Mouse (Mus musculus) lung, embryonic 16.5 days (tissue): ENCODE data around the gene Luzp1. TPM values are rescaled to one million over a fixed set of nuclear protein-coding genes. Genes with fewer than 3 reads are reported as not detected.

Source experiments
- ATAC-seq: fragments of 200-750 bp; cut with Nextera tagmentation; 2 replicates; pipeline ENCODE4 v1.8.0; 2017; ENCODE audit warnings: low read depth, mild to moderate bottlenecking, moderate library complexity
- H3K27ac ChIP-seq: fragments of 300-500 bp; sonication (generic); 2 replicates; pipeline ENCODE4 v1.5.1; 2014; ENCODE audit warnings: mild to moderate bottlenecking, control low read depth, low read length
- H3K27me3 ChIP-seq: fragments of 300-500 bp; sonication (generic); 2 replicates; pipeline ENCODE4 v1.6.1; 2014; ENCODE audit warnings: low read depth, low read length, mixed read lengths; ENCODE audit not compliant: control insufficient read depth, insufficient read depth
- H3K36me3 ChIP-seq: fragments of 300-500 bp; sonication (generic); 2 replicates; pipeline ENCODE4 v1.6.1; 2014; ENCODE audit warnings: low read length; ENCODE audit not compliant: control insufficient read depth, insufficient read depth
- H3K4me1 ChIP-seq: fragments of 300-500 bp; sonication (generic); replicated peaks from 2 replicates; pipeline ENCODE4 v1.6.1; 2014; ENCODE audit warnings: low read length, mixed read lengths; ENCODE audit not compliant: control insufficient read depth, insufficient read depth
- H3K4me2 ChIP-seq: fragments of 300-500 bp; sonication (generic); 2 replicates; pipeline ENCODE4 v1.6.1; 2014; ENCODE audit warnings: low read depth, low read length, control low read depth
- H3K4me3 ChIP-seq: fragments of 300-500 bp; sonication (generic); 2 replicates; pipeline ENCODE4 v1.5.1; 2014; ENCODE audit warnings: mild to moderate bottlenecking, low read length, control low read depth
- H3K9ac ChIP-seq: fragments of 300-500 bp; sonication (generic); 2 replicates; pipeline ENCODE4 v1.6.1; 2014; ENCODE audit warnings: low read length, control low read depth
- H3K9me3 ChIP-seq: fragments of 300-500 bp; sonication (generic); 2 replicates; pipeline ENCODE4 v1.6.1; 2016; ENCODE audit warnings: low read length; ENCODE audit not compliant: control insufficient read depth
- WGBS: fragments of 180-500 bp; shearing (Covaris S2); extraction: QIAGEN DNeasy Blood & Tissue Kit; methylation state at CpG from one replicate; pipeline ENCODE4 v1.1.7; 2014; 5-methylcytosine and 5-hydroxymethylcytosine counted together
- polyA plus RNA-seq: library from polyadenylated mRNA; unstranded; fragments of >200 nt; fragmentation: Nextera tagmentation; extraction: Ambion mirVana; gene quantifications from 2 replicates; pipeline ENCODE4 v1.2.1, GENCODE M21; 2015

The Luzp1 gene
- polyA plus RNA-seq, 1 experiment from 2014 or later = 115 TPM

- Histone ChIP-seq H3K4me2 (no peak overlapping the region), H3K4me3 (no peak overlapping the region), H3K27ac (no peak overlapping the region), H3K27me3 (no peaks in the 10 kb centered on the region), H3K36me3 (no peaks in the 10 kb centered on the region), H3K4me1 (peaks cover 9% of the 10 kb centered on the region; the same call in 1 of the 2 replicates), H3K9me3 (no peaks in the 10 kb centered on the region), H3K9ac (no peak overlapping the region)
- WGBS = 79% methylated on average over 2 of the region's 2 CpGs
- ATAC-seq = no peak
These were observed 48.6 kb downstream of the Luzp1 start for GRCm38 (mm10) chr4:136518141-136518540.

- H3K4me2 ChIP-seq = no peak overlapping the region
- H3K27ac ChIP-seq = no peak overlapping the region
- no peaks in the 10 kb centered on the region for H3K36me3 ChIP-seq
- no peak overlapping the region for H3K4me3 ChIP-seq
- H3K9ac ChIP-seq = no peak overlapping the region
- peaks cover 5% of the 10 kb centered on the region; the same call in 1 of the 2 replicates for H3K4me1 ChIP-seq
- ATAC-seq = no peak
- H3K27me3 ChIP-seq = no peaks in the 10 kb centered on the region
- no peaks in the 10 kb centered on the region for H3K9me3 ChIP-seq
- 86% methylated on average over 2 of the region's 2 CpGs for WGBS
These were observed 49.0 kb downstream of the Luzp1 start for GRCm38 (mm10) chr4:136518576-136518975.

DNA sequence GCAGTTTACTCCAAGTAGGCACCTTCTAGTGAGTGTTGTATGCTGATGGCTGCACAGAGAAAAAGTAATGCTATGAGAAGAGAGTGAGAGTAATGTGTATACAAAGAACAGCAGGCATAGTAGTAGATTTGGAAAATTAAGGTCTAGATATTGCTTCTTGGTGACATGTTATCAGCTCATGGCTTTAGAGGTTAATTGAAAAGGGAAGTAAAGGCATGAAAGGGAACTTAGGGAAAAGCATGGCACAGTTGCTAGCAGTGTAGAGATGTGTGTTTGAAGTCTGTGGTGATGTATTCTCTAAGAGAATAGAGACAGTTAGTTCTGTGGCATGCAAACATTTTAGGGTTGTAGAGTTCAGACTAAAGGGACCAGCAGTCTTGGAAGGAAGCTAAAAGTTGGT, 50.3 kb downstream of the Luzp1 start:
- Histone ChIP-seq H3K4me3 (no peak overlapping the region), H3K9ac (no peak overlapping the region), H3K36me3 (no peaks in the 10 kb centered on the region), H3K4me2 (no peak overlapping the region), H3K27me3 (no peaks in the 10 kb centered on the region), H3K9me3 (no peaks in the 10 kb centered on the region), H3K27ac (no peak overlapping the region), H3K4me1 (0 out of 2 replicates have a peak, but pooled peaks cover 5% of the 10 kb centered on the region)
- no peak for ATAC-seq

DNA sequence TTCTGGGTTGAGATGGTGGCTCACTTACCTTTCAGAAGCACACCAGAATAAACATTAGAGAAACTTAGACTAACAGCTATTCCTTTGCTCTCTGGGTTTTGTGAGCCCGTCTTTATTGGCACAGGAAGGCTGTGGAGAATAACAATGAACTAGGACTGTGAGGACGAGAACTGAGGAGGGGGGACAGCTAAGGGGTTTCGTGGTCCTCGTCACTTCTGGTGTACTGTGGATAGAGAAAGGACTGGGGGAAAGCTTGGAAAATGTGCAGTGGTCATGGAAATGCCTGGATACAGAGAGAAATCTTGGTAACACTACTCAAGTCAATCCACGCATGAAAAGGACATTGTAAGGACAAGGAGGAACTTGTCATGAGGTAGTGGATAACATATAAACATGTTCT, 52.3 kb downstream of the Luzp1 start:
- Histone ChIP-seq H3K4me2 (no peak overlapping the region), H3K9ac (no peak overlapping the region), H3K4me3 (no peak overlapping the region), H3K36me3 (no peaks in the 10 kb centered on the region), H3K4me1 (no peaks in the 10 kb centered on the region), H3K27ac (0 out of 2 replicates have a peak overlapping the region, but pooled peaks have one; percentile 1), H3K9me3 (no peaks in the 10 kb centered on the region), H3K27me3 (no peaks in the 10 kb centered on the region)
- whole genome bisulfite sequencing = 64% methylated on average over 5 of the region's 5 CpGs
- no peak for ATAC-seq

DNA sequence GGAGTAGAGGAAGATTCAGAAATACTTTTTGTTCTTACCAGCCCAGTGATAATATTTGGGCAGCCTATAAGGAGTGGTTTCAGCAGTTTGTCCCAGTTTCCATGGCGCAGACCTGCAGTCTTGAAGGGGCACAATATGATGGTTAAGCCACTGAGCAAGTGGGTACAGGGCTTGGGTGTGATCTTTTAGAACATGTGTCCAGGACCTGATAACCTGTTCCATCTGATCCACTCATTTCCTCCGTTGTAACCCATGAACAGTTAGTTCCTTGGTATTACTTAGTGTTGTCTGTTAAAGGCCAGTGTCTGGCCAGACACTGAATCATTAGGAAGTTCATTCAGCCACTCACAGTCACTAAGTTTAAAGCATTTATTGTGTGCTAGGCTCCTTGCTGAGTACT, 54.7 kb downstream of the Luzp1 start:
- no peak overlapping the region for H3K9ac ChIP-seq
- ATAC-seq = no peak
- no peak overlapping the region for H3K4me3 ChIP-seq
- H3K4me2 ChIP-seq = no peak overlapping the region
- H3K36me3 ChIP-seq = no peaks in the 10 kb centered on the region
- H3K4me1 ChIP-seq = no peaks in the 10 kb centered on the region
- no peak overlapping the region for H3K27ac ChIP-seq
- no peaks in the 10 kb centered on the region for H3K27me3 ChIP-seq
- H3K9me3 ChIP-seq = no peaks in the 10 kb centered on the region; the same call in 1 of the 2 replicates
- WGBS = 79% methylated on average over 2 of the region's 2 CpGs

- H3K27me3 ChIP-seq = no peaks in the 10 kb centered on the region
- no peak overlapping the region for H3K4me2 ChIP-seq
- WGBS = 15% methylated on average over 4 of the region's 4 CpGs
- no peaks in the 10 kb centered on the region for H3K4me1 ChIP-seq
- ATAC-seq = peak; percentile 75
- no peaks in the 10 kb centered on the region for H3K36me3 ChIP-seq
- no peak overlapping the region for H3K9ac ChIP-seq
- no peak overlapping the region for H3K27ac ChIP-seq
- no peak overlapping the region for H3K4me3 ChIP-seq
- H3K9me3 ChIP-seq = no peaks in the 10 kb centered on the region; the same call in 1 of the 2 replicates
These were observed 56.9 kb downstream of the Luzp1 start for GRCm38 (mm10) chr4:136526412-136526811.

GRCm38 (mm10) chr4:136545151-136545550, 75.6 kb downstream of the Luzp1 start:
- H3K27me3 ChIP-seq = no peaks in the 10 kb centered on the region
- H3K9me3 ChIP-seq = no peaks in the 10 kb centered on the region
- H3K36me3 ChIP-seq = peaks cover 12% of the 10 kb centered on the region
- no peak overlapping the region for H3K4me2 ChIP-seq
- H3K27ac ChIP-seq = no peak overlapping the region
- no peak for ATAC-seq
- H3K4me1 ChIP-seq = no peaks in the 10 kb centered on the region
- no peak overlapping the region for H3K9ac ChIP-seq
- H3K4me3 ChIP-seq = no peak overlapping the region
- 92% methylated on average over 3 of the region's 3 CpGs for WGBS

- Histone ChIP-seq H3K36me3 (peaks cover 20% of the 10 kb centered on the region), H3K27me3 (no peaks in the 10 kb centered on the region), H3K4me1 (no peaks in the 10 kb centered on the region), H3K27ac (no peak overlapping the region), H3K9me3 (no peaks in the 10 kb centered on the region), H3K4me3 (no peak overlapping the region), H3K4me2 (no peak overlapping the region), H3K9ac (no peak overlapping the region)
- WGBS = 39% methylated on average over 3 of the region's 3 CpGs
- no peak for ATAC-seq
These were observed 76.9 kb downstream of the Luzp1 start for GRCm38 (mm10) chr4:136546279-136547045.

GRCm38 (mm10) chr4:136547721-136548120, 78.2 kb downstream of the Luzp1 start:
- Histone ChIP-seq H3K4me2 (no peak overlapping the region), H3K36me3 (peaks cover 28% of the 10 kb centered on the region), H3K4me1 (no peaks in the 10 kb centered on the region), H3K9me3 (no peaks in the 10 kb centered on the region), H3K27ac (no peak overlapping the region), H3K9ac (no peak overlapping the region), H3K27me3 (no peaks in the 10 kb centered on the region), H3K4me3 (no peak overlapping the region)
- no peak for ATAC-seq
- WGBS = 70% methylated on average over 1 of the region's 1 CpGs
